Mouse (Mus musculus) brain, adult 10 weeks (tissue): ENCODE measurements around the gene Hmbs. TPM values are rescaled to one million over a fixed set of nuclear protein-coding genes. Genes with fewer than 3 reads are reported as not detected.

ENCODE experiments used
- polyA plus RNA-seq: library from polyadenylated mRNA; stranded (reverse); fragments of 350-450 nt; fragmentation: Illumina TruSeq; extraction: RNeasy Lipid Tissue Mini Kit (QIAGEN cat#74804); gene quantifications from one replicate; pipeline ENCODE4 v1.2.3, GENCODE M21; 2015; ENCODE audit warnings: low read depth, low replicate concordance

Gene Hmbs
- 27.9 TPM for polyA plus RNA-seq

DNA sequence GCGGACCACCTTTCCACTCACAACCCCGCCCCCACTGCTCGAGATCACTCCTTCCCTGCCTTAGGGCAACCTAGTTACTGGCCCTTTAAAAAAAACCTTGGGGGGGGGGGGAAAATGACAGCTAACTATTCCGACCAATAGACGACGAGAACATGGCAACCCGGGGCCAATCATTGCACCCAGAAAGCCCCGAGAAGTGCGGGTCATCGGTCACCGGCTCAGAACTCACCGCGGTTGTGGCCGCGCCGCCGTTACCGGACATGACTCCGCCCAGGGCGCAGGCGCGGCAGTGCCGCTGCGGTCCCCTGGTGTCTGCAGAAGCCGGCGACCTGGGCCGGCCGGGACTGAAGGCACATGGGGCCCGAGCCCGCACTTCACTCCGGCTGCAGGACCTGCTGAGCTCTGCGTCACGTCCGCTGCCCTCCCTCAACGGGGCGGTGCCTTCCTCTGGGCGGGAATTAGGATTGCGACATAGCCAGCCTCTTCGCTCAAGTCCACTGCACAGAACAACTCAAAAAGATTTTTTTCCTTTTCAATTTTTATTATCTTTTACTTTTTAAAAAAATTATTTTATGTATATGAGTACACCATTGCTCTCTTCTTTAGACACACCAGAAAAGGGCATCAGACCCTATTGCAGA lies at the start of gene Hmbs:
Gene Hmbs (minus strand): TSS at position 448 of the 641 bp plus-strand sequence.

DNA sequence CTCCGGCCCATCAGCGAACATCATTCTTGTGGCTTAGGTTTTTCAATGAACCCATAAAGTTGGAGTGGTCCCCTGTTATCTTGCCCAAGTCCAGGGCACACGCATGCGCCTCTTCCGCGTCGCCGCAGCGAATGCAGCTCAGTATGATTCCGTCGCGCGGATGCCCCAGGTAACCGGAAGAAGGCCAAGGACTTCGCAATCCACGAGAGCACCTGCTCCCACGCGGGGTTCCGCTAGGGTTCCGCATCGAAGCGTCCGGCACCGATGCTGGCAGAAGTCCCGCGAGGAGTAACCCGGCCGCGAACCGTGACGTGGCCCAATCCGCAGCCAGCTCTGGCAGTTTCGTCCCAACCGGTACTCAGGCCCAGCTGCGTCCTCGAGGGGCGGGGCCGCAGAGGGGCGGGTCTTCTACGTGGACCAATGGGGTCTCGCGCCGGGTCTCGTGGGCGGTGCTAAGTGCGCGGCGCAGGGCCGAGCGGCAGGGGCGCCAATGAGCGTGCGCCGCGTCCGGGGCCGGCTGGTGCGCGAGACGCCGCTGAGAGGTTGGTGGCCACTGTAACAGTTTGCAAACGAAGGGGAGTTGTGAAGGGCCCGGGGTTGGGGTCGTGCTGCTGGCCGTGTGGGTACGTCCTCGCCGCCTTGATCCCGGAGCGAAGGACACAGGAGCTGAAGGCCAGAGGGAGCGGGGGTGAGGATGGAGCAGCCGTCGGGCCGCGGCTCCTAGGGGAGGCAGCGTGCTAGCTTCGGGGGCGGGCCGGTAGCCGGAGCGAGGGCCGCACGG lies 35.2 kb upstream of the Hmbs start, which contains the start of gene Hyou1:
Gene Hyou1 (plus strand): TSS at position 437 of the 781 bp plus-strand sequence.

GRCm38 (mm10) chr9:44361190-44361917 lies 17.3 kb upstream of the Hmbs start, which contains the start of gene Vps11:
Vps11 (minus strand) TSS chr9:44361670.

GRCm38 (mm10) chr9:44334396-44335330 lies 9.4 kb downstream of the Hmbs start, which contains the start of gene H2afx:
H2afx (plus strand) TSS chr9:44334694.

GRCm38 (mm10) chr9:44325768-44326370 lies 18.2 kb downstream of the Hmbs start, which contains the start of gene Dpagt1:
Dpagt1 (plus strand) TSS chr9:44326019.

GRCm38 (mm10) chr9:44319887-44320798 lies 23.9 kb downstream of the Hmbs start, which contains the start of gene C2cd2l:
C2cd2l (minus strand) TSS chr9:44320285.

DNA sequence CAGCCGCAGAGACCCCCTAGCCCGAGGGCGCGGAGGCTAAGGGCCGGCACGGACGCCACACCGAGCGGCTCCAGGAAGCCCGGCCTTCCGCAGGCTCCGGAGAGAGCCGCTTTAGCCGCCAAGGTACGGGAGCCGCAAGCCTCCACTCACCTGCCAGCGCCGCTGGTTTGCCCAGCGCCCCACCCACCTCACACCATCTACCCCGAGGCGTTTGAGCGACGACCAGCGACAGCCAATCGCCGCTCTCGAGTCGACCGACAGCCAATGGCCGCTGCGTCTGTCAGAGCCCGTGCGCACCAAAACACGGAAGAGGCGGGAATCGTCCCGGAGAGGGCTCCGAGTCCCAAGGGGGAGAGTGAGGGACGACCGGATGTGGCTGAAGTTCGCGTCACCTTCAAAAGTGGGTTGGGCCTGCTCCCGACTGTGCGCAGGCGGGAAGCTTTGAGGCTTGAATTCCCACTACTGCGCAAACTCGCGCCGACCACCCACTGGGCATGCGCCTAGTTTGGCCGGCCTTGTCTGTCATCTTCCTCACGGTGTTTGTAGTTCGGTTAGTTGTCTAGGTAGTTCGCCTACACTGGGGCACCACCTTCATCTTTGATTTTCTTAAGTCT lies 38.5 kb downstream of the Hmbs start, which contains the start of gene Hinfp:
Gene Hinfp (minus strand): TSS at position 206 of the 614 bp plus-strand sequence.

GRCm38 (mm10) chr9:44288076-44288958 lies 55.7 kb downstream of the Hmbs start, which contains the start of gene Abcg4:
Abcg4 (minus strand) TSS chr9:44288615.

Other genes starting within 250 kb of the Hmbs start
- gene Mfrp, start 242.5 kb downstream of the Hmbs start, polyA plus RNA-seq, result 6.8 TPM
- gene C1qtnf5, start 237.0 kb downstream of the Hmbs start, polyA plus RNA-seq, result 23.8 TPM
- gene Gm49380, start 230.7 kb downstream of the Hmbs start, polyA plus RNA-seq, result 0.40 TPM
- 23.6 TPM for gene Rnf26, start 230.7 kb downstream of the Hmbs start, polyA plus RNA-seq
- gene Mcam, start 209.8 kb downstream of the Hmbs start, polyA plus RNA-seq, result 22.9 TPM
- gene Cbl, start 110.2 kb downstream of the Hmbs start, polyA plus RNA-seq, result 20.5 TPM
- gene Ccdc153, start 103.6 kb downstream of the Hmbs start, polyA plus RNA-seq, result 21.0 TPM
- gene Pdzd3, start 92.8 kb downstream of the Hmbs start, polyA plus RNA-seq, result 0.67 TPM
- 5.8 TPM for gene Nlrx1, start 75.6 kb downstream of the Hmbs start, polyA plus RNA-seq
- 43.6 TPM for gene Abcg4, start 55.6 kb downstream of the Hmbs start, polyA plus RNA-seq
- gene Hinfp, start 38.6 kb downstream of the Hmbs start, polyA plus RNA-seq, result 14.6 TPM
- gene C2cd2l, start 23.9 kb downstream of the Hmbs start, polyA plus RNA-seq, result 126 TPM
- gene Dpagt1, start 18.2 kb downstream of the Hmbs start, polyA plus RNA-seq, result 14.0 TPM
- gene H2afx, start 9.5 kb downstream of the Hmbs start, polyA plus RNA-seq, result 37.3 TPM
- 49.3 TPM for gene Vps11, start 17.4 kb upstream of the Hmbs start, polyA plus RNA-seq
- gene Hyou1, start 35.3 kb upstream of the Hmbs start, polyA plus RNA-seq, result 63.9 TPM
- gene Slc37a4, start 52.6 kb upstream of the Hmbs start, polyA plus RNA-seq, result 38.3 TPM
- gene Rps25, start 62.9 kb upstream of the Hmbs start, polyA plus RNA-seq, result 1,304 TPM
- 113 TPM for gene Trappc4, start 63.4 kb upstream of the Hmbs start, polyA plus RNA-seq
- 29.7 TPM for gene Ccdc84, start 74.3 kb upstream of the Hmbs start, polyA plus RNA-seq
- gene Foxr1, start 96.9 kb upstream of the Hmbs start, polyA plus RNA-seq, result not detected
- gene Upk2, start 110.7 kb upstream of the Hmbs start, polyA plus RNA-seq, result not detected
- 19.4 TPM for gene Bcl9l, start 138.6 kb upstream of the Hmbs start, polyA plus RNA-seq
- gene Cxcr5, start 217.6 kb upstream of the Hmbs start, polyA plus RNA-seq, result not detected